Mouse (Mus musculus) cerebellum, adult 2 months (tissue): ENCODE results near the gene Ercc4. TPM values are rescaled to one million over a fixed set of nuclear protein-coding genes. Genes with fewer than 3 reads are reported as not detected.
A peak's percentile ranks its signal among the peaks of the same experiment; 100 is the strongest.

Source experiments
- DNase-seq, 2 experiments: peaks; one replicate each; pipeline ENCODE4 v3.0.0; 2021
- H3K27ac ChIP-seq: fragments of 200-500 bp; 2 replicates; pipeline ENCODE4 v1.5.1; 2012; ENCODE audit warnings: low read length, control low read depth, inconsistent platforms; ENCODE audit not compliant: insufficient read depth
- H3K27me3 ChIP-seq: fragments of 200-500 bp; 2 replicates; pipeline ENCODE4 v1.6.1; 2012; ENCODE audit warnings: inconsistent platforms, mild to moderate bottlenecking, low read length, moderate library complexity; ENCODE audit not compliant: control insufficient read depth, insufficient read depth
- H3K4me1 ChIP-seq: fragments of 200-500 bp; 2 replicates; pipeline ENCODE4 v1.6.1; 2011; ENCODE audit warnings: low read length; ENCODE audit not compliant: control insufficient read depth, insufficient read depth
- H3K4me3 ChIP-seq: fragments of 200-500 bp; replicated peaks from 2 replicates; pipeline ENCODE3; 2011; ENCODE audit warnings: mild to moderate bottlenecking, low read depth, low read length, control low read depth; ENCODE audit not compliant: insufficient read depth
- CTCF ChIP-seq: fragments of 200-500 bp; IDR thresholded peaks from 2 replicates; pipeline ENCODE4 v1.5.1; 2011; ENCODE audit warnings: low read depth, mild to moderate bottlenecking, control low read depth, low read length, moderate library complexity, borderline replicate concordance; ENCODE audit not compliant: insufficient read depth
- POLR2A ChIP-seq: fragments of 200-500 bp; IDR thresholded peaks from 2 replicates; pipeline ENCODE4 v1.6.1; 2011; ENCODE audit warnings: low read length, control low read depth, borderline replicate concordance; ENCODE audit not compliant: insufficient read depth
- WGBS: fragments of 180-500 bp; shearing (Covaris S2); methylation state at CpG from one replicate; pipeline ENCODE4 v1.1.7; 2018; 5-methylcytosine and 5-hydroxymethylcytosine counted together
- polyA plus RNA-seq: library from polyadenylated mRNA; depleted of rRNA; stranded (reverse); fragments of >200 nt; gene quantifications from 2 replicates; pipeline ENCODE4 v1.2.3, GENCODE M21; 2012; rRNA removed

Ercc4 gene
- polyA plus RNA-seq, 1 experiment = 26.8 TPM

DNA sequence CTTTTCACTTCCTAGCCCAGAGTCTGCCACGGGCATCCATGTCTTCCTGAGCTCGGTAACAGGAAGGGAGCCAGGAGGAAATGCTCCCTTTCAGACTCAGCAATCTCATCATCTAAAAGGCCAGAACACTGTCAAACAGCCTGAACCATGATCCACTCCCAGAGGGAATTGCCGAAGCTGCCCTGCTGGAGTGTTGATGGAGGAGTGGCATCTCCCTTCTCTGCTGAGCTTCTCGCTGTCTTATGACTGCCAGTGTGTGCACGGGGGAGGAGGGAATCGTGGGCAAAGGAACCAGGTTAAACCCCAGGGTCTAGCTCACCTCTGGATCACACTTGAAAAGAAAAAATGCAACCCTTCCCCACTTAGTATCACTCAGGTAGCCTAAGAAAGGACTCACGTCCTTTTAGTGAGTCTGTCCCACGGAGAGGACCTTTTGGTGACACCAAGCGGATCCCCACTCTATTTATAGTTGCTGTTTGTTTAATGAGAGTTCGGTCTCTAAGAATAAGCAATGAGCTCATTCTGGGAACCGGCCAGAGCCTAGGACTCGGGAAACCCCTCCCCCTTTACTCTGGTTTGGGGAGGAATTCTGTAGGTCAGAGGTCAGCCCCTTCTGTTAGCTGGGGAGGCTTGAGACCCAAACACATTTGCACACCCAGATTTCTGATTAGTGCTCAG lies 80.1 kb downstream of the Ercc4 start:
- 38% methylated on average over 12 of the region's 12 CpGs for WGBS
- H3K4me3 ChIP-seq = no peak overlapping the region
- H3K27me3 ChIP-seq = no peaks in the 10 kb centered on the region
- no peak for DNase-seq
- peak overlapping the region; percentile 28; the same call in 1 of the 2 replicates for H3K27ac ChIP-seq
- TF ChIP-seq CTCF (no peak), POLR2A (no peak)
- H3K4me1 ChIP-seq = no peaks in the 10 kb centered on the region

DNA sequence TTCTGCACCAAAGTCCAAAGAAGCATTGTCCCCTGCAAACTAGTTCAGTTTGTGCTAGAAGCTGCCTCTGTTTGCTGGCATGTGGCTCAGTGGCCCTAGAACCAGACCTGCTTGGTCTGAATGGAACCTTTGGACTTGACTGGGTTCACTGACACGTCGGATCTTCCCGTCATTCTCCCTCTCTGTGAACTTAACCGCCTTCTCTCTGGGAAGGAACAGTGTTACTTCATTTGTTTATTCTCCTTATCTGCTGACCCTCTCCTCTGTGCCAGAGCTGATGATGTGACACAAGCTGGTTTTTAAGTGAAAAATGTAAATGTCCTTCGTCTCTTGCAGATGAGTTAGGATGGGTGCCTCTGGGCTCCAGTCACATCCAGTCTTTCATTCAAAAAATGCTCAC lies 81.0 kb downstream of the Ercc4 start:
- WGBS = 85% methylated on average over 5 of the region's 5 CpGs
- Histone ChIP-seq H3K4me1 (no peaks in the 10 kb centered on the region), H3K27me3 (no peaks in the 10 kb centered on the region), H3K27ac (no peak overlapping the region), H3K4me3 (no peak overlapping the region)
- TF ChIP-seq POLR2A (no peak), CTCF (no peak)
- DNase-seq = no peak

DNA sequence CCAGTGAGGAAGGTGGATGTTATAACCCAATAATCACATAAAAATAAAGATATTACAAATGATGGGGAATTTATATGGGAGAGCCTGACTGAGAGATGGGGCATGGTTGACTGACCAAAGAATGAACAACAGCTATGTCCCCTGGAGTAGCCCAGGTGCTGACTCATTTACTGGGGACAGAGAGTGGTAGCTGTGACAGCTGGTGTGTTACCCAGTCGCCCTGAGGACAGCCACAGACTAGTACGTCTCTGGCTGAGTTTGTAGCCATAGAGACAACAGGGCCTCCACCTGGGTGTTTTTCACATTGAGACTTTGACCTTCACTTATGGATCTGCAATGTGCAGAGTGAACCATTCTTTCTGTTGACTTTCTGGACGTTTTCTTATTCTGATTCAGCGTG lies 81.7 kb downstream of the Ercc4 start:
- Histone ChIP-seq H3K4me1 (no peaks in the 10 kb centered on the region), H3K27ac (no peak overlapping the region), H3K4me3 (no peak overlapping the region), H3K27me3 (no peaks in the 10 kb centered on the region)
- TF ChIP-seq POLR2A (no peak), CTCF (no peak)
- 53% methylated on average over 4 of the region's 4 CpGs for WGBS
- no peak for DNase-seq

DNA sequence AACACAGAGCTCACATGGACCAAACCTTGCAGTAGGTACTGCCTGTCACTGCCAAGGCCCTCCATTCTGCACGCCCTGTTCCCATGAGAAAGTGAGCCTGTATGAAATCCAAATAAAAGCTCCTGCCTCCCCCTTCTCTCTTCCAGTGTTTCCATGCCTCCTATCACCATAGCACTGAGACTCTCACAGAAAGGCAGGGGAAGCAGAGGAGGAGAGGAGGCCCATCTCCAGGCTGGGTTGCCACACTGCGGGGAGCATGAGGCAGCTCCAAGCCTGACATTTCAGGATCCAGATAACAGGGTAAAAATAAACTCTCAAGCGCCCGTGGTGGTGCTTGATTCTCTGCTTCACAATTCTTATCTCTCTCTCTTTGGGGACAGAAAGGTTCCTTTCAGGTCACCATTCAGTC lies 84.2 kb downstream of the Ercc4 start:
- no peaks in the 10 kb centered on the region for H3K4me1 ChIP-seq
- DNase-seq = no peak
- no peak overlapping the region for H3K4me3 ChIP-seq
- no peak overlapping the region for H3K27ac ChIP-seq
- no peak for TF ChIP-seq CTCF
- no peak for TF ChIP-seq POLR2A
- WGBS = 48% methylated on average over 4 of the region's 4 CpGs
- no peaks in the 10 kb centered on the region for H3K27me3 ChIP-seq

DNA sequence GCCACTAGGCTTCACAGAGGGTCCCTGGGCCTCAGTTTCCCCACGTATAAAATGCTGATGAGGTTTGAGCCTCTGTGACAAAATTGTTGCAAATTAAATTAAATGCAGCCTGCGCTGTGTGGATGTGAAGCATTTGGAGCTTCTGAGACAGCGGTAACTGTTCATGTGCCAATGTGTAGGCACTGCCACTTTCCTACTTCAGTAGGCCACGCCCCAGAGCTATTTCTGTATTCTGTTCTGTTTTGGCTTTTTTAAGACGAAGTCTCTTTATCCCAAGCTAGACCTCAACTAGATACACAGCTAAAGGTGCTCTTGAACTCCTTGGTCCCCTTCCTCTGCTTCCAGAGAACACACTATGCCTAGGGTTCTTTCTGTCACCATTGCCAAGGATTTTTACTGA lies 85.4 kb downstream of the Ercc4 start:
- H3K4me1 ChIP-seq = no peaks in the 10 kb centered on the region
- 84% methylated on average over 5 of the region's 5 CpGs for WGBS
- H3K4me3 ChIP-seq = no peak overlapping the region
- H3K27me3 ChIP-seq = no peaks in the 10 kb centered on the region
- TF ChIP-seq CTCF = no peak
- TF ChIP-seq POLR2A = no peak
- DNase-seq = no peak
- no peak overlapping the region for H3K27ac ChIP-seq

DNA sequence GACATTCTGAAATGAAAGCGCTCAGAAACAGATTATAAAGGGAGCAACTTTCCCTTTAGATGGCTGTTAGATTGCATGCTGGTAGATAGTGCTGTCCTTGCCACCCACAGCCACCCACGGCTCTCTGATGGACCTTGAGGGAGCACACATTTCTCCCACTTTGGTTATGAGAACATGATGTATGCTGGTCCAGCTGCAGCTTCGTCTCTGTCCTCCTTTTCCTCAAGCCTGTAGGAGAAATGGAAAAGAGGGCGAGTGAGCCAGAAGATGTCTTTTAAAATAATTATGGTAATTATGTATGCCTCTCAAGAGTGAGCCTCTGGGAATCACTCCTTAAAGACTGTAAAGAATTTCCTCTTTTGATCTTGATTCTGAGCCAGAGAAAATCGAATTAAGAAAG lies 87.1 kb downstream of the Ercc4 start:
- H3K4me1 ChIP-seq = no peaks in the 10 kb centered on the region
- WGBS = 35% methylated on average over 5 of the region's 5 CpGs
- no peak overlapping the region for H3K27ac ChIP-seq
- no peak for DNase-seq
- H3K27me3 ChIP-seq = no peaks in the 10 kb centered on the region
- no peak for TF ChIP-seq CTCF
- no peak overlapping the region for H3K4me3 ChIP-seq

DNA sequence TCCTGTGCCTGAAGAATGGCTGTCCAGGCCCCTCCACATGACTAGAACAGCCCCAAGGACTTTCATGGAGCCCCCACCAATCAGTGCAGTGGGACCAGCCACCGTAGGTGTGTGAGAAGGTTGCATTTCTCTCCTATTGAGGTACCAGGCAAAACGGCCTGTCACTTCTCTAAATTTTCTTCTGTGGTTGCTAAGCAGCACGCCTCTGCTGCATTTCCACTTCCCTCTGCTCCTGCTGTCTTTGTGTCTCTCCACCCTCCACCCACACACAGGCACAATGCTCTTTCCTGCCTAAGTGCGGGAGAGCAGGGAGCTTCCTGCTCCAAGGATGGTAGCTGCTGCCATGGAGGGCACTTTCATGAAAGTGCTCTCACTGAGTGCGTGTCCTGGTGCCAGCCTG lies 87.8 kb downstream of the Ercc4 start:
- no peaks in the 10 kb centered on the region for H3K27me3 ChIP-seq
- H3K27ac ChIP-seq = no peak overlapping the region
- DNase-seq = no peak
- H3K4me3 ChIP-seq = no peak overlapping the region
- no peak for TF ChIP-seq POLR2A
- no peak for TF ChIP-seq CTCF
- H3K4me1 ChIP-seq = no peaks in the 10 kb centered on the region
- WGBS = 15% methylated on average over 5 of the region's 5 CpGs

DNA sequence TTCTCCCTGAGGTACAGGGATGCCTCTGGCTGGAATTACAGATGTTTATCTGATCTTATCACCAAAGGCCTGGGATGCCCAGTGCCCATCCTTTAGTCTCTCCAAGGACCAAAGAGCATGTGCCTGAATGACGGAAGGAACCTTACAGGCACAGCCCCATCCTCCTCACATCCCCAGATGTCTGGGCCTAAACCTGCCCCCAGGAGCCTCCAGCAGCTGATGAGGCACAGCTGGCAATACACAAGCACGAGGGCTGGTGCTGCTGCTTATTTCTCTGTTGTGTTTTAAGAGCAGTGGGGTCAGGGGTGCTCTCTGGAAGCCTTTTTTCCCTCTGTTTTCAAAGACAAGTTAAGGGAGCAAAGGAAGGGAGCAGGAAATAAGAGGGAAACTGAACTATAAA lies 89.7 kb downstream of the Ercc4 start:
- Histone ChIP-seq H3K4me1 (no peaks in the 10 kb centered on the region), H3K27me3 (no peaks in the 10 kb centered on the region), H3K4me3 (no peak overlapping the region), H3K27ac (no peak overlapping the region)
- no peak for DNase-seq
- WGBS = 50% methylated on average over 2 of the region's 2 CpGs
- TF ChIP-seq CTCF (no peak), POLR2A (no peak)

Other genes starting within 250 kb of the Ercc4 start
- gene Mrtfb, start 146.8 kb downstream of the Ercc4 start, polyA plus RNA-seq = 18.6 and 19.2 TPM in 2 replicates